Mouse (Mus musculus) gastrocnemius, postnatal 10 days (tissue): ENCODE measurements around the gene Acer1. TPM values are rescaled to one million over a fixed set of nuclear protein-coding genes. Genes with fewer than 3 reads are reported as not detected.

ENCODE experiments used
- DNase-seq: peaks from one replicate; pipeline ENCODE4 v3.0.0; 2021; ENCODE audit warnings: mixed read lengths
- long read RNA-seq, 2 experiments: library from polyadenylated mRNA; stranded (forward); transcript quantifications; one replicate each; pipeline ENCODE4 v2.0.0; 2021
- total RNA-seq, 2 experiments: library from RNA; stranded (reverse); gene quantifications; 2 replicates each; pipeline ENCODE4 v1.2.3; 2021

The Acer1 gene
- not detected for total RNA-seq
- long read RNA-seq, experiment 1: 0 reads
- long read RNA-seq, experiment 2: 0 reads

- no peak for DNase-seq
Measured at GRCm38 (mm10) chr17:56982013-56982412, at the start of gene Acer1. Acer1 (minus strand) TSS chr17:56982126.

GRCm38 (mm10) chr17:57030931-57031660 is 49.2 kb upstream of the Acer1 start, which contains the start of gene Khsrp:
Khsrp (minus strand) TSS chr17:57031522.
- DNase-seq: peak; percentile 92

GRCm38 (mm10) chr17:57029691-57030090 is 47.8 kb upstream of the Acer1 start:
- DNase-seq: no peak

- DNase-seq: no peak
Measured at GRCm38 (mm10) chr17:57027471-57027870, 45.5 kb upstream of the Acer1 start.

GRCm38 (mm10) chr17:57020960-57021359 is 39.0 kb upstream of the Acer1 start:
- no peak for DNase-seq

GRCm38 (mm10) chr17:57019693-57020092 is 37.8 kb upstream of the Acer1 start:
- no peak for DNase-seq

- DNase-seq: no peak
Measured at GRCm38 (mm10) chr17:57012245-57012795, 30.4 kb upstream of the Acer1 start.

- peak; percentile 87 for DNase-seq
Measured at GRCm38 (mm10) chr17:57011236-57012141, 29.6 kb upstream of the Acer1 start, which contains the start of the genes Gtf2f1 and Gm17949. Gtf2f1 (minus strand) TSS chr17:57011288. Gm17949 (plus strand) TSS chr17:57011469.

- DNase-seq: no peak
Measured at GRCm38 (mm10) chr17:57010911-57011235, 28.9 kb upstream of the Acer1 start.

- no peak for DNase-seq
Measured at GRCm38 (mm10) chr17:57007137-57007905, 25.4 kb upstream of the Acer1 start.

GRCm38 (mm10) chr17:57003994-57004393 is 22.1 kb upstream of the Acer1 start:
- DNase-seq: no peak

GRCm38 (mm10) chr17:57001228-57001627 is 19.3 kb upstream of the Acer1 start:
- DNase-seq: no peak

- no peak for DNase-seq
Measured at GRCm38 (mm10) chr17:56999968-57000609, 18.2 kb upstream of the Acer1 start, which contains the start of gene Pspn. Pspn (minus strand) TSS chr17:57000018.

- no peak for DNase-seq
Measured at GRCm38 (mm10) chr17:56999414-56999813, 17.5 kb upstream of the Acer1 start.

- peak; percentile 87 for DNase-seq
Measured at GRCm38 (mm10) chr17:56997029-56997667, 15.2 kb upstream of the Acer1 start, which contains the start of gene Alkbh7. Alkbh7 (plus strand) TSS chr17:56997339.

GRCm38 (mm10) chr17:56996506-56996905 is 14.6 kb upstream of the Acer1 start:
- no peak for DNase-seq

GRCm38 (mm10) chr17:56995046-56995445 is 13.1 kb upstream of the Acer1 start:
- no peak for DNase-seq

- DNase-seq: no peak
Measured at GRCm38 (mm10) chr17:56990966-56991365, 9.0 kb upstream of the Acer1 start.

GRCm38 (mm10) chr17:56990115-56990746 is 8.3 kb upstream of the Acer1 start, which contains the start of gene Clpp:
Clpp (plus strand) TSS chr17:56990305.
- DNase-seq: peak; percentile 86

- DNase-seq: peak; percentile 62
Measured at GRCm38 (mm10) chr17:56989467-56990114, 7.7 kb upstream of the Acer1 start.
